Mouse (Mus musculus): ENCODE measurements around the gene Kcnk4. TPM values are rescaled to one million over a fixed set of nuclear protein-coding genes. Genes with fewer than 3 reads are reported as not detected.
A peak's percentile ranks its signal among the peaks of the same experiment; 100 is the strongest.

The Kcnk4 gene
- total and polyA plus RNA-seq, 2 experiments, result 0.05 TPM; not detected in 1

DNA sequence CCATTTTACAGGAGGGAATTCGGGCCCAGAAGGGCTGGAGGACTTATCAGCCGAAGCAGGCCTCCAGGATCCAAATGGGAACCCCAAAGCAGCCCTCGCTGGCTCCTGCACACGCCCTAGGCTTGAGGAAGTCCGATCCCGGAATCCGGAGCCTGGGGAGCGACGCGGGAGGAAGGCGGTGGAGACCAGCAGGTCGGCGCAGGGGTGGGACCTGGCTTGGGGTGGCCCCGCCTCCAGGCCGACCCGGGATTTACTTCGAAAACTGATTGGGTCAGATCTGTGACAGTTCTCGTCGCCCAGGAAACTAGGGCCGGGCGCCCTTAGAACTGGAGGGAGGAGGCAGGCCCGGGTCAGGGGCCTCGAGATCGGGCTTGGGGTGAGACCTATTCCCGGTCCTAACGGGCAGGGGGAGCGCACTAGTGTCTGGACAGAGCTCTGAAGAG is 8.0 kb upstream of the Kcnk4 start, which contains the start of gene Gpr137:
Gpr137 (minus strand) TSS at position 232 of the 443 bp plus-strand sequence.
- TF ChIP-seq POLR2A (IDR thresholded peaks at IDR 0.05; ENCODE audit: extremely low read depth, insufficient read depth, low read length), result peak; percentile 80; the same call in 1 of the 2 replicates
- no peak for TF ChIP-seq CTCF (IDR thresholded peaks at IDR 0.05; ENCODE audit: low read depth, low read length)
- peaks cover 8% of the 10 kb centered on the region for H3K79me2 ChIP-seq (ENCODE audit: control insufficient read depth, insufficient read depth, low read length)
- H3K4me1 ChIP-seq (ENCODE audit: control insufficient read depth, insufficient read depth, low read length), result peaks cover 23% of the 10 kb centered on the region
- H3K4me3 ChIP-seq (ENCODE audit: insufficient read depth, low read depth, low read length), result peak within 1 kb of the TSS; percentile 85
- no peaks in the 10 kb centered on the region for H3K36me3 ChIP-seq (ENCODE audit: control insufficient read depth, insufficient read depth, low read length)
- peak within 1 kb of the TSS; percentile 88 for H3K27ac ChIP-seq (replicated peaks; ENCODE audit: insufficient read depth, low read depth, low read length)
- WGBS, result under 1% methylated on average over 27 of the region's 27 CpGs
- no peaks in the 10 kb centered on the region for H3K27me3 ChIP-seq (ENCODE audit: control insufficient read depth, insufficient read depth, low read length)
- H3K9ac ChIP-seq (ENCODE audit: low read depth, low read length), result peak within 1 kb of the TSS; percentile 91
- peak; percentile 87 for DNase-seq (ENCODE audit: extremely low read depth, low read depth, low spot score)

DNA sequence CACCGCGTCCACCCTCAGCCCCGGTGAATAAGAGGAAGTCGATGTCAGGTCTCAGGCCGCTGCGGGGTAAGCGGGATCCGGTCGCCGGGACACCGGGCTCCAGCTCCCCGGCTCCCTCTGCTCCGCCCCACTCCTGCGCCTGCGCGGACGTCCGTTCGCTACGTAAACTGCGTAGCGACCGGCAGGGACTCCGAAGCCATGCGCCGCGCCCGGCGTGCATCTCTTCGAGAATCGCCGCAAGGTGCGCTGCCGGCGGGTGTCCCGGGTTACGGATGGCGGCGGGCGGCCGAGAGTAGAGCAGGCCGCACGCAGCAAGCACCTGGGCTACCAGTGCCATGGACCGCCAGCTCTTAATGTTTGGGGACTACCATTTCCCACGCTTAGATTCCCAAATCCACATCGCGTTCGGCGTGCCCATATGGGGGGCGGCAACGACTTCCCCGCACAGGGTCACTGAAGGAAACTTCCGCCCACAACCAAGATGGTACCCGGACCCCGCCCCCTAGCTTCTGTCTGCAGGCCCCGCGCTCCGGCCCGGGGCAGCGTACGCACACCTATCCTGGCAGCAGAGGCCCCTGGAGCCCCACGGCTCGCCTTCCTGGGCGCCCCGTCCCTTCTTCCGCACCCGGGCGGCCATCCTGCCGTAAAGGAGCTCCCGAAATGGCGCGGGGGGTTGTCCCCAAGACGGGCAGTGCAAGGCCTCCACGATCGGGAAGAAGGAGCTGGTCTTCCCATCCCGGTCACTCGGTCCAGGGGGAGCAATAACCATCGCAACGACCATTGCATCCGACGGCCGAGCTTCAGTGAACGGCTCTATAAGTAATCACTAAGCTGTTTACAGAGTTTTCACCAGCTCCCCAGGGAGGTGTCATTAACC is 7.3 kb upstream of the Kcnk4 start, which contains the start of gene Bad:
Bad (plus strand) TSS at position 490 of the 877 bp plus-strand sequence.
- H3K9ac ChIP-seq (ENCODE audit: low read depth, low read length), result peak within 1 kb of the TSS; percentile 91
- no peaks in the 10 kb centered on the region for H3K36me3 ChIP-seq (ENCODE audit: control insufficient read depth, insufficient read depth, low read length)
- H3K27me3 ChIP-seq (ENCODE audit: control insufficient read depth, insufficient read depth, low read length), result no peaks in the 10 kb centered on the region
- WGBS, result under 1% methylated on average over 83 of the region's 83 CpGs
- peaks cover 23% of the 10 kb centered on the region for H3K4me1 ChIP-seq (ENCODE audit: control insufficient read depth, insufficient read depth, low read length)
- TF ChIP-seq POLR2A (IDR thresholded peaks at IDR 0.05; ENCODE audit: extremely low read depth, insufficient read depth, low read length) (peak; percentile 34; the same call in 1 of the 2 replicates), CTCF (IDR thresholded peaks at IDR 0.05; ENCODE audit: low read depth, low read length) (peak; percentile 2; the same call in 1 of the 2 replicates)
- peak within 1 kb of the TSS; percentile 85 for H3K4me3 ChIP-seq (ENCODE audit: insufficient read depth, low read depth, low read length)
- peak; percentile 75 for DNase-seq (ENCODE audit: extremely low read depth, low read depth, low spot score)
- peak within 1 kb of the TSS; percentile 88 for H3K27ac ChIP-seq (replicated peaks; ENCODE audit: insufficient read depth, low read depth, low read length)
- H3K79me2 ChIP-seq (ENCODE audit: control insufficient read depth, insufficient read depth, low read length), result peaks cover 8% of the 10 kb centered on the region

DNA sequence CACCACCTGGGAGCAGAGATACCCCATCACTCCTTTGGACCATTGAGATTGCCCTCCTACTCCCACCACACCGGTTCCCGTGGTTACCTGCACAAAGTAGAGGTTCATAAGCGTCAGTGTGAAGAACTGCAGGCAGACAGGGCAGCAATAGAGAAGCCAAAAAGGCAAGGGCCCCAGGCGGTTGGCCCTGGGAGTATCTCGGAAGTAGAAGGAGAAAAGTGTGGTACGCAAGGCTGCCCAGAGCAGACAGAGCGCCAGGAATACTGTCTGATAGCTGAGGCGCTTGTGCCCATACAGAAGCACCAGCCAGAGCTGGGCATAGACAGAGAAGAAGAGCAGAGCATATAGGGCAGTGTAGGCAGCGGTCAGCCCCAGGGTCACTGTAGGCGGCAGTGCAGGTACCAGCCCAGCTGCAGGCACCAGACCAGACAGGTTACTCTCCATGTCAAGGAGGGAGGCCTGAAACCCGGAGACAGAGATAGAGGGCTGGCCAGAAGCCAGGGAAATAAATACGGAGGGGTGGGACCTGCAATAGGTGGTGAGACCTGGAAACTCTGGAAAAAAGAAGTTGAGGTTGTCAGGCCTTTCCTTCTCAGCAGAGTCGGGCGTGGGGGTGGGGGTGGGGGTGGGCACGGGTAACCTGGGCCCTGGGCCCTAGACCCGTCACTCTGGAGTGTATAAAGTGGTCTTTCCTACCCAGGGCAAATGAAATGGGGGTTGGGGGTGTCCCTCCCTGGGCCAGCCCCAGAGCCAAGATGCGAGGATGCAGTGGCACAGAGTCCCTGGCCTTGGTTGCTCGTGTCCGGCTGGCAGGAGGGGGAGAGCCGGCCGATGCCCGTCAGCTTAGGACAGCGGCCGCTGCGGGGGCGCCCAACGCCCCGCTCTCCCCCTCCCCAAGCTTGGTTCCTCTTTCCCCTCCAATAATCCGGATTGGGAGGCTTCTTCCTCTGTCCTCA is 6.4 kb upstream of the Kcnk4 start:
- H3K27me3 ChIP-seq (ENCODE audit: control insufficient read depth, insufficient read depth, low read length), result no peaks in the 10 kb centered on the region
- peaks cover 8% of the 10 kb centered on the region for H3K79me2 ChIP-seq (ENCODE audit: control insufficient read depth, insufficient read depth, low read length)
- H3K27ac ChIP-seq (replicated peaks; ENCODE audit: insufficient read depth, low read depth, low read length), result peak overlapping the region; percentile 68
- TF ChIP-seq POLR2A (IDR thresholded peaks at IDR 0.05; ENCODE audit: extremely low read depth, insufficient read depth, low read length) (no peak), CTCF (IDR thresholded peaks at IDR 0.05; ENCODE audit: low read depth, low read length) (no peak)
- peak overlapping the region; percentile 85 for H3K4me3 ChIP-seq (ENCODE audit: insufficient read depth, low read depth, low read length)
- 25% methylated on average over 29 of the region's 29 CpGs for WGBS
- H3K4me1 ChIP-seq (ENCODE audit: control insufficient read depth, insufficient read depth, low read length), result peaks cover 23% of the 10 kb centered on the region
- no peak for DNase-seq (ENCODE audit: extremely low read depth, low read depth, low spot score)
- no peaks in the 10 kb centered on the region for H3K36me3 ChIP-seq (ENCODE audit: control insufficient read depth, insufficient read depth, low read length)
- peak overlapping the region; percentile 91 for H3K9ac ChIP-seq (ENCODE audit: low read depth, low read length)

DNA sequence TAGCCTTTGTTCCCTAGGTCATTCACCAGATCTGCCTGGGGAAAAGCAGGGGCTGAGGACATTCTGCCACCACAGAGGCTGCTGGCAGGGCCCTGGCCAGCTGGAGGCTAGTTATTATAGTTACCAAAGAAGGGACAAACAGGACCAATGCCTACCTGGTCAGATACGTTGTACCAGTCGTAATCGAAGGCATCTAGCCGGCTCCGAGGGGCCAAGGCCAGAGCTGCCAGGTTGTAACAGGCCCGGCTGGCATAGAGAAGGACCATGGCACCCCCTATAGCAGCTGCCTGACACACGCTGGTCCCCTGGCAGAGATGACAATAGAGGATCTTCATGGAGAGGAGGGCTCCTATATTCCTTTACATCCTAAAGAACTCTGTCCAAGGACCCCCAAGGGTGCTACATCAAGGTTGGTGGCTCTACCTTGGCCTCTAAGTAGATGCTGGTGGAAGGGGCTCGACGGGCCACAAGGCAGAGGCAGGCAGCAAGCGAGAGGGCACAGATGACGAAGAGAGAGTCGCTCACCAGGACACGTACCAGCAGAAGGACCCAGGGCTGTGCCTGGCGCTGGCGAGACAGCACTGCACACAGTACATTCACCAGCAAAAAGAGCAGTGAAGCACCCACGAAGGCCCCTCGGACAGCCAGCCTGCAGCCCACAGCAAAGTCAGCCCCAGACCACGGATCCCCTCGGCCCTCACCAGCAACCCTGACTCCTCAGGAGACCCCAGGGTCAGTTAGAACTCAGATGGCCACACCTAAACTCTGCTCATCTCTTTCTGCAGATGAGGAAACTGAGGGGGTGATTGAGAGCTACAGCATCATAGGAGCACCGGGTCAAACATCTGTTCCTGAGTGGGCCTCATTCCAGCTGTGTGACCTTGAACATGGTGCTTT is 5.0 kb upstream of the Kcnk4 start:
- Histone ChIP-seq H3K27me3 (ENCODE audit: control insufficient read depth, insufficient read depth, low read length) (peaks cover under 1% of the 10 kb centered on the region), H3K4me1 (ENCODE audit: control insufficient read depth, insufficient read depth, low read length) (peaks cover 23% of the 10 kb centered on the region), H3K27ac (replicated peaks; ENCODE audit: insufficient read depth, low read depth, low read length) (no peak overlapping the region), H3K9ac (ENCODE audit: low read depth, low read length) (no peak overlapping the region), H3K4me3 (ENCODE audit: insufficient read depth, low read depth, low read length) (no peak overlapping the region), H3K36me3 (ENCODE audit: control insufficient read depth, insufficient read depth, low read length) (no peaks in the 10 kb centered on the region), H3K79me2 (ENCODE audit: control insufficient read depth, insufficient read depth, low read length) (peaks cover 8% of the 10 kb centered on the region)
- 90% methylated on average over 20 of the region's 20 CpGs for WGBS
- DNase-seq (ENCODE audit: extremely low read depth, low read depth, low spot score), result no peak
- TF ChIP-seq POLR2A (IDR thresholded peaks at IDR 0.05; ENCODE audit: extremely low read depth, insufficient read depth, low read length), result no peak
- TF ChIP-seq CTCF (IDR thresholded peaks at IDR 0.05; ENCODE audit: low read depth, low read length), result no peak
